Mouse (Mus musculus) adrenal gland (tissue): ENCODE results near the gene Prex1.

Source experiments
- intact Hi-C: fragments of 180-260 bp; cut with DNase I; formaldehyde crosslinking; loops from one replicate; pipeline ENCODE4 v1.15.1; 2025

Gene Prex1

DNA sequence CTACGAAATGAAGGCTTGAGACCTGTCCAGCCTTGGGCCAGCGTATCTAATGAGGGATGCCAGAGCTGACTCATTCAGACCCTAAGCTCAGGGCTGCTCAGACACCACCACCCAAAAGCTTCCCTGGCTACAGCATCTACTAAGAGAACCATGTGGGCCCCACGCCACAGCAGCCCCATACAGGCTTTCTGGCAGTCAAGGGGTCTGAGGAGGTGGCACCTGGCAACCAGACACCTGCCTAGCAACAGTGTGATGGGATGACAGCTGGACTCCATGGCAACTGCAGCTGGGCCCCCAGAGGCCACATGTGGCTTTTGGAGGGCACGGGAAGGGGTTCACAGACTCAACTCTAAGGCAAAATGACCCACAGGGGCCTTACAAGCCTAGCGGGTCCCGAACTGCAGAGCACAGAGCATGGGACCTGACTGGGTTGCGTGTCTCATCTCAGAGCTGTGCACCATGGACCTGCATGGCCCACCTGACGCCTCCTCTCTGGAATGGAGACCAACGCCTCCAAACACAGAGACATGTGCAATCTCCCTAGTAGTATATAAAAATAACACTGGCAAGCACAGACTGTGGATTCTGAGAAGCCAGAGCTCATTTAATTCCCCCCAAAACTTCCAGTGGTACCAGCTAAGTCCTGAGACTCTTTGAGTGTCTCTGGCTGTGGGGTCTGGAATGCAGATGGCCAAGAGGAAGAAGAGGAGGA lies 50.2 kb downstream of the Prex1 start:
- intact Hi-C loops: loop anchor here (5.0 kb wide), 1 partner anchor 44 kb away; no protein-coding TSS in a partner anchor

DNA sequence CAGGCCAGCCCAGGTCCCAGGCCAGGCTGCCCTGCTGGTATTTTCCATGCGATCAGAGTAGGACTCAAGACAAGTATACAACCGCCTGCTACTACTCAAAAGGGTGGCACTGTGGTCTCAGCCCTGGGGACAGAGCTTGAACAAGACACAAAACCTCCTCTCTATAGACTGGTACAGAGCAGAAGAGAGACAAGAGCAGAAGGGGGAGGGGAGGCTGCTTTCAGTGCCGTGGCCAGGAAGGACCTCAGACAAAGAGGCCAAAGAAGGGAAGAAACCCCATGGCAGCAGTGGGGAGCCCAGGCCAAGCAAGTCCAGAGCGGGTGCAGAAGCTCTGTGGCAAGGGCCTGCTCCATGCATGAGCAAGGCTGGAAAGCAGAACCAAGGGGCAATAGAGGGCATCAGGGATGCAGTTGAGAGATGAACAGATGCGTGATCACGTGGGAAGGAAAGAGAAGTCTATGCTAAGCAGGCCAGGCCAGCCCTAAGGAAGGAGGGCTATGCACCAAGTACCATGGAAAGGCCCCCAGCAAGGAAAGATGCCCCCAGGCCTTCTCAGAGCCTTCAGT lies 51.0 kb downstream of the Prex1 start:
- intact Hi-C loops: loop anchor here (5.0 kb wide), 1 partner anchor 45 kb away; no protein-coding TSS in a partner anchor

DNA sequence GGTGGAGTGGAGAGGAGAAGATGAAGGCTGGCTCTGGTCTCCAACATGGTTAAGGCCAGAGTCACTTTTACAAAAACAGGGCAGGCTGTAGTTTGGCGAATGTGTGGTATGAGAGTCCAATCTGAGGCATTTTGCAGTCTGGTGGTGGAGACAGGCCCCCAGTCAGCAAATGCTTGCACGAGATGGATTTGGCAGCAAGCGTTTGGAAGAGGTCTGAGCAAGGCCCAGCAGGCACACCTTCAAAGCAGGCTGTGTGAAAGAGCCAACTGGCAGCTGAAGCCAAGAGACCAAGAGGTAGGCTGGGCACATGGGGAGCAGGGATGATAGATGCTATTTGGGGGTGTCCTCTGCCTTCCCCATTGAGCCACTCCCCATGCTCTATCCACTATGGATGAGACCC lies 51.7 kb downstream of the Prex1 start:
- intact Hi-C loops: loop anchor here (5.0 kb wide), 1 partner anchor 45 kb away; no protein-coding TSS in a partner anchor

DNA sequence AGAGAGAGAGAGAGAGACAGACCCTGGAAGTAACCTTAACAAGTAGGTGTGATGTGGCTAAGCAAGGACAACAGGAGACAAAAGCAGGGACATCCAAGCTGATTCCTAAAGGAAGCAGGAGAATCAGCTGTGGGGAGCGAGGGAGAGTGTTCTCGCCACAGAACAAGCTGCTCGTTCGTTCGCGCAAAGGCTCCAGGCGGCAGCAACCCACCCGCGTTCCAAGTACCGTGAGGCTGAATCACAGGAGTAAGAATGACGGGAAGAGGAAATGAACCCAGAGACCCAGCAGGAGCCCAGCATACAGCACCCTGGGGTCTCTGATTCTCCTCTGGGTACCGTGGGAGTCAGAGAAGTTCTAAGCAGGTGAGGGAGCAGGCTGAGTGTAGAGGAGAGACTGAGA lies 52.1 kb downstream of the Prex1 start:
- intact Hi-C loops: loop anchor here (5.0 kb wide), 1 partner anchor 46 kb away; no protein-coding TSS in a partner anchor

DNA sequence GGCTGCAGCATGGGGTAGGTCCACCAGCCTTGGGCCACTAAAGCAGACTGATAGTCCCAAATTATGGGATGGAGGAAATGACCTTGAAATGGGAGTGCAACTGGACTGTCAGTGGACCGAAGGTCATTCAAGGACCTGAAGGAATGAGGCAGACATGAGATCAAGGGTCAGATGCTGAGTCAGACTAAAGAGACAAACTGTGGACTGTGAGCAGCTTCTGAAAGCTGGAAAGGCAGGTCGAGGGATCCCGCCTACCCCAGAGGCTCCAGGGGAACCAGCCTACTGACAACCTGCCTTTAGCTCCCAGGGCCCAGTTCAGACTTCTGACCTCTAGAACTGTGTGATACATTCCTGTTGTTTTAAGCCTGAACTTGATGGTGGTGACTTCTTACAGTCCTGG lies 55.3 kb downstream of the Prex1 start:
- intact Hi-C loops: no loop called here

DNA sequence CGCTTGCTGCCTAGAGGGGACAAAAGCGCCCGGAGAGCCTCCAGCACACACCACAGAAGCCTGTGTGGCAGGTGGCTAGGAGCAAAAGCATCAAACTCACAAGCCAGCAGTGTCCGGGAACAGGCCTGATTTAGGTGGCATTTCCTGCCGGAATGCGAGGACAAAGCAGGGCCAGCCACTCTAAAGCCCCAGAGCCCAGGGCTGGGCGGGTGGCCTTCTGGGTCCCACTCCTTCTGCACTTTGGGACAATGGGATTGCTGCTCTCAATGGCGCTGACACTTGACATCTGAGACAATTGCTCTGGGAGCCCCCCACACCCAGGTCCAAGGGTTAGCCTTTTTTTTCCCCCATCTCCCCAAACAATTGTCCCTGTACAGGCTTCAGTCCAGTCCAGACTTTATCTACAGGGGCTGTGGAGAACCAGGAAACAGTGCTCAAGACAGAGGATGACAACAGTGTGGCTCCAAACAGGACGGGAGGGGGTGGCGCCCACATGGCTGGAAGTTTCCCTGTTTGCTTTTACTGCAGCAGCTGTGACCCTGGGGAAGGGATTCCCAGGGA lies 56.1 kb downstream of the Prex1 start:
- intact Hi-C loops: no loop called here

DNA sequence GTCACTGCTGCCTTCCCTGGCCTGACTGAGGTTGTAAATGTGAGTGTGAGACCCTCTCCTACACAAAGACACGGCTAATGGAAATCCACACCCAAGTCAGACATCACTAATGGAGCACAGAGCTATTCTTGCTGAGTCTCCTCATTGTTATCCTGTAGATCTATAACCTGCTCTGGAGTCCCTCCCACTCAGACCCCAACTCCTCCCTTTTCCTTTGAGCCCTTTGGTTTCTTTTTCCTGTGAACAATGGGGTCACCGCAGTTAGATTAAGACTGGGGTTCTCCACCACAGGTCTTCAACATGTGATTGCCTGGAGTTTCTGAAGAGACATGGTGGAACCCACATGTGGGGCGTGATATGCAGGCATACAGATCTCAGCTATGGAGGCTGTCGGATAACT lies 57.0 kb downstream of the Prex1 start:
- intact Hi-C loops: no loop called here

DNA sequence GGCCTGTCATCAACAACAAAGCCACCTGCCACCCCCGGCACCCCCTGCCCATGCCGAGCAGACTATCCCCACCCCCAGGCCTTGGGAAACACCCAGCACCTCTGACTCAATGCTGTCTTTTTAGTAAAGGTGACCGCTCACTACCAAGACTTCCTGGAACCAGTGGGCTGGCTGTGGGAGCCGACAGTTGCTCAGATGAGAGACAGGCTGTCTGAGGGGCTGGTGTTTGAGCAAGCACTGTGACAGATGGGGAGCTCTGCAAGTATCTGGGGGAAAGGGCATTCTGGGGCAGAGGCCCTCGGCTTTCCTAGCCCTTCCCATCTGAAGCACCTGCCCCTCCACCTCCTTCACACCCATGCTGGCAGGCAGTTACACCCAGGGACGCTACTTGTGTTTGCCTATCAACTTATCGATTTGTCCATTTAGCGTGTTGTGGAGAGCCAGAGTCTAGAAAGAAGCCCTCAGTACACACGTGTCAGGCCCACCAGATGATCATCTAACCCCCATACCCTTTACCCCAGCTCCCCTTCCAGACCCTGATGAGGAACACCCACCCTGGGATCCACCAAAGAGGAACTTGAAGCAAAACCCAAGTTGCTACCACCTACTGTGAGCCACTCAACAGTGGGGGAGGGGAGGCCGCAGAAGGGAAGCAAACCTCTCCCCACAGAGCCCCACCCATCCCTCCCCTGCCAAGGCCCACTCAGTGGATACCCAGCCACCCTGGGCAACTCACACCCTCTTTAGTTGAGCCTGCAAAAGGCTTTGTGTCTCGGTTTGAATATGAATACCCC lies 57.7 kb downstream of the Prex1 start:
- intact Hi-C loops: no loop called here

DNA sequence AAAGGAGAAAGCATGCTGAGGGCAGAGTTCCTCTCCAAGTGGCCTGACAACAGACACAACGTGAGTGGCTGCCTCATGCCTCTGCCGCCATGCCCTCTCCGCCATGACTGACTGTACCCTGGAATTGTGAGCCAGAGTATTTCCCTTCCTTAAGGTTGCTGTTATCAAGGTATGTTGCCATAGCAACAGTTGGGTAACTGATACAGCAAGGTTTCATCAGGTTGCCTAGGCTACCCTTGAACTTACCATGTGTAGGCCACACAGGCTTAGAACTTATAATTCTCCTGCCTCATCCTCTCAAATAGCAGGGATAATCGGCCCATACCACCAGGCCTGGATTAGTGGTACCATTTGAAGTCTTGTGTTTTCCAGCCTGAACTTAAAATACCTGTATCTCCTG lies 58.3 kb downstream of the Prex1 start:
- intact Hi-C loops: no loop called here

DNA sequence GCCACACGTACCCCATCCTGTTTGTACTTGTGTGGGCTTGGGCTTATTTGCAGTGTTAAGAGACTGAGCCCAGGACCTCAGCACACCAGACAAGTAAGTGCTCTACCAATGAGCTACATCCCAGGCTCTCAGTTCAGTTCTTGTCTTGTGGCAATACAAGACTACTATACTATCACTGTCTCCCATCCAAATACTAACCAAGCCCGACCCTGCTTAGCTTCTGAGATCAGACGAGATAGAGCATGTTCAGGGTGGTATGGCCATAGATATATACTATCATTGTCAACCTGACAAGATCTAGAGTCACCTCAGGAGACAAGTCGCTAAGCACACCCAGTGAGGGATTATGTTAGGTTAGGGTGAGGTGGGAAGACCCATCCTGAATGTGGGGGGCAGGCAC lies 58.8 kb downstream of the Prex1 start:
- intact Hi-C loops: no loop called here

DNA sequence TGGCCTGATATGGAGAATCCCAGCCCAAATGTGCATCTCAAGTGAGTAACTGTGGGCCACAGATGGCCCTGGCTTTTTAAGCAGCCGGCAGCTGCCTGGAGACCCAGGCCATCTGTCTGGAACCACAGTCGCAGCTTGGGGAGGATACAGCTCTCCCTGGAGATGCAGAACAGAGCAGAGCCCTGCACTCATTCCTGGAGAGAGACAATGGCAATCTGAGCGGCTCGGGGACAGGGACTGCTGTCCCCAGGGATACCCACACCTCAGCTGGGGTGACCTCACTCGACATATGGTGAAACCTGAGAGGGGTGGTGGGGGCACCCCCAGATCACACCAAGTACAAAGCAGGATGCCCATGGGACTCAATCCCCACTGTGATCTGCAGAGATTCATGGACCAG lies 60.1 kb downstream of the Prex1 start:
- intact Hi-C loops: no loop called here

DNA sequence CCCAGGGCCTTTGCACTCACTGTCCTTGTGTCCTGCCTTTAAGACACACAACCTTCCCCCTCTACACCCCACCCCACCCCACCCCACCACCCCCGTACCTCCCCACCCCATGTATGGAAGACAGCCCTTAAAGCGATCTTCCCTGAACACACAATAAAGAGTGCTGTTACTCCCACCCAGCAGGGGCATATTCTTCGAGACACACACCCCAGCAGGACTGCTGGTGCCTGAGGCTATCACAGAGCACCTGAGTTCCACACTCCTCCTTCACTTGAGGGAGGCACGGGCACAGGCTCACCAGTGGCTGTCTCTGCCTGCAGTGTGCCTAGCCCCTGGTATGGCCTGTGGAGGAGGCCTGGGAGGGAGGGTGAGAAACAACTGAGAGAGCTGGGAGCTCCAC lies 61.0 kb downstream of the Prex1 start:
- intact Hi-C loops: no loop called here

DNA sequence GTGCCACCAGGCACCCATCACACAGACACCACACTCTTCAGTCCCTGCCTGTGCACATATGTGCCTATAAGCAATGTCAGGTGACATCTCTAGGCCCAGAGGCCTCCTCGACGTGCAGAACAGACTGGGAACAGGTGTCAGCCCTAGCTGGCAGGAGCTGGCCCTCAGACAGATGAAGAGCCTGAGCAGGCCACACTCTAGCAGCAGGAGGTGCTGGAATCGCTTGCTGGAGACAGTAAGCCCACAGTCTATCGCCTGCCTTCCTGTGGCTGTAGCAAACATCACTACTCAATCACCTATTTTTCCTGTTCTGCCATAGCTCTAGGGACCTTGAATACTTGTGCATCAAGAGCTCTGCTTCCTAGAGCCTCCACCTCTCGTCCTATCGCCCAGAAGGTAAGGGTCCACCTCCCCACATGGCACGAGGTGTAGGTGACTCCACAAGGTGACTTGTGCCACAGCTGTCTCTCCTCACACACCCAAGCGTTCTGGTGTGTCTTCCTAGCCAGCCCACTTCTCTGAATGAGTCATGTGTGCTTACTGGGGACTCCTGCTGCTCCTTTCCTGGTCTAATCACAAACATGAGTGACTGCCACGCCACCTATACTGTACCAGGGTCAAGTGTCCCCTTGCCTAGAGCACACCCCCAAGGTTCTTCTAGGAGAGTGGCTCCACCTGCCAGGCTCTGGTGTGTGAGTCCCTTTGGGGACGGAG lies 62.2 kb downstream of the Prex1 start:
- intact Hi-C loops: no loop called here

DNA sequence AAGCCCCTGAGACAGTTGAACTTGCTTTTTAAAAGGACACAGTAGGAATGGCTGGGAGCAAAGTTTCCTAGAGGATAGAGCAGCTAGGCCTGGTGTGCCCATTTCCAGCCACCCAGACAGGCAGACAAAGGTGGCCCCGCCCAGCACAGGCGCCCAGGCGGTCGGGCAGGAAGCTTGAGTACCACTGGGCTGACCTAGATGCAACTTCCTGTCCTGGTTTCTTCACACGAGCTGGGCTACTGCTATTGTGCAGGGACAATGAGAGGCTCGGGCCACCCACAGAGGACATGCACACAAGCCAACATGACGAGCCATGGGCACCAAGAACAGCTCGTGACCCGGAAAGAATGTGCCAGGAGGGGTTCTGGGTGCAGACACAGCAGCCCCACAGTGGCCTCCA lies 63.2 kb downstream of the Prex1 start:
- intact Hi-C loops: no loop called here

DNA sequence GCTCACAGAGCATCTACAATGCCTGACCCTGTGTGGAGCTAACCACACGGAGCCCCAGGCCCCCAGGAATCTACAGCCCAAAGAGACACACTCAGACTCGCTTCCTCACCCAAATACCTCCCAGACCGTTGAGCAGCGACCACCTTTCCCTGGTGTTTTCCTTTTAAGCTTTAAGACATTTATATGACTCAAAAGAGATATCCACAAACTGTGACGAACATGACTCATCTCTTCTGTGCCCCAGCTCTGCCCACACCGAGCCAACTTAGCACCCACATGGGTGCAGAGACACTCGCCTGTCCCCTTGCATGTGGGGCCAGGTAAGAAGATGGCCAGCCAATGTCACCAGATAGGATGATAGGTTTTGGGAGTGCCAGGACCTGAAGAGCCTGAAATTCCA lies 66.4 kb downstream of the Prex1 start:
- intact Hi-C loops: no loop called here

DNA sequence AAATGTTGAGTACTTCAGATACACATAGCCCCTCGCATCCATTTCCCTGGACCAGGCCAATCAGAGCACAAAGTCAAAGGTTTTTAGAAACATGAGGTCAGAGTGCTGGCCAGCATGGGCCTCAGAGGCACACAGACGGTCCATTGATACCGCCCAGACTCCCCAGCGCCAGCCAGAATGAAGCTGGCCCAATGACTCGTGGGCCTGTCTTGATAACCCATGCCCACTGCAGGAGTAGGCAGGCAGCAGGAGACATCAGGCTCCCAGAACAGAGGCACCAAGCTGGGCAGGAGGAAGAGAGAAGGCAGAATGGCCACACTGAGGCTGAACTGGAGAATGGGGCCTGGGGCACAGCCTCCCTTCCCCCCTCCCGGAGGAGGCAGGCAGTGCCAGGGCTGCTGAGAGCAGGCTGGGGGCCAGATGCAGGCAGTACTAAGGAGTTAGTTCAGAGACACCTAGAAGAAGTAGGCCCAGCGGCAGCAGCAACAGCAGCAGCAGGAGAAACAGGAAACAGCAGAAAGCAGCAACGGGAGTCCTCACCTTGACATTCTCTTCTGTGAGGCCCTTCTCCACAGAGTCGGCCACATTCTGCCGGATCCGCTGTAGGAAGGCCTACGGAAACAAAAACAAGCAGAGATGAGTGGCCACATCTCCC lies 67.1 kb downstream of the Prex1 start:
- intact Hi-C loops: no loop called here

DNA sequence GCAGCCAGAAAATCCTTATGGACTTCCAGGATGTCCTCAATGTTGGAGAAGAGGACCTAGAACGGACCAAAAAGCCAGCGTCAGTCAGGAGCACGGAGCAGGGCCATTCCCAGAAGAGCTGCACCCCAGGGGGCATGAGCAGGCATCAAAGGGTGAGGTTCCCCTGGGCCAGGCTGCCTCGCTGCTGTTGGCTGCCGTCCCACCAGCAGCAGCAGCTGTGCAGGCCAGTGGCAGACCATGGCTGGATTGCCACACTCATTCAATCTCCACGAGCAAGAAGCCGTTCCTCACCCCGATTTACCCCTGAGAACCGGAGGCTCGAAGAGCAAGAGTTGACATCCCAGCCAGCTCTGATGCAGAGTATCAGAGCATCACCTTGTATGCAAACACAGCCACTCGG lies 68.8 kb downstream of the Prex1 start:
- intact Hi-C loops: no loop called here

DNA sequence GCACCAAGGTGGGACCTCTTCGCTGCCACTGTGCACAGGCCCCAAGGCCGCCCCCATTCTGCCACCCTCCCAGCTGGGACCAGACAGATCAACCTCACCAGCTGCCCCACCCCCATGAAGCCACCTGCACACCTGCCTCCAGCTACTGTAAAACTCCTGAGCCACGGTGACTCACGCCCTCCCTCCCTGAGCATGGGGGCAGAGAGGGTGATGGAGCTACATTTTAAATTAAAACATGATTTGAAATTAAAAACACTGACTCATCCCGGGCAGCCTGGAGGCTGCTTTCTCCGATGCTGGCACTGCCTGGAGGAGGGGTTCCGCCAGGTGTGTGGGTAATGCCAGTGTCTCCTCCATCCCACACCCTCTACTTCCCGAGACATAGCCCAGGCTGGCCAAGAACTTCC lies 71.0 kb downstream of the Prex1 start:
- intact Hi-C loops: no loop called here

DNA sequence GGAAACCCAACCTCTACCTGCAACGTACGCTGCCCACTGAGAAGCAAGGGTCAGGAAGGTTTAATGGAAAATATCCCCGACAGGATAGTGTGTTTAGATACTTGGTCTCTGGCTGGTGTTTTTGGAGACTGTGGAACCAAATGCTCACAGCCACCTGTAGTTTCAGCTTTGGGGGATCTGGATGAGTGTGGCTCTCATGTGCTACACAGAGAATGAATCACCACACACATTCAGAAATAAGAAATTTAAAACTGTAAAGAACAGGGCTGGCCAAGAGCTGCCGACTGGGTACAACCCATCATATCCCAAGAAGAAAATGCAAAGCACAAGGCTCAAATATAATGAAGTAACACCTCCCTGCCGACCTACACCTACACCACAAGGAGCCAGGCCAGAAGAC lies 73.9 kb downstream of the Prex1 start:
- intact Hi-C loops: no loop called here

DNA sequence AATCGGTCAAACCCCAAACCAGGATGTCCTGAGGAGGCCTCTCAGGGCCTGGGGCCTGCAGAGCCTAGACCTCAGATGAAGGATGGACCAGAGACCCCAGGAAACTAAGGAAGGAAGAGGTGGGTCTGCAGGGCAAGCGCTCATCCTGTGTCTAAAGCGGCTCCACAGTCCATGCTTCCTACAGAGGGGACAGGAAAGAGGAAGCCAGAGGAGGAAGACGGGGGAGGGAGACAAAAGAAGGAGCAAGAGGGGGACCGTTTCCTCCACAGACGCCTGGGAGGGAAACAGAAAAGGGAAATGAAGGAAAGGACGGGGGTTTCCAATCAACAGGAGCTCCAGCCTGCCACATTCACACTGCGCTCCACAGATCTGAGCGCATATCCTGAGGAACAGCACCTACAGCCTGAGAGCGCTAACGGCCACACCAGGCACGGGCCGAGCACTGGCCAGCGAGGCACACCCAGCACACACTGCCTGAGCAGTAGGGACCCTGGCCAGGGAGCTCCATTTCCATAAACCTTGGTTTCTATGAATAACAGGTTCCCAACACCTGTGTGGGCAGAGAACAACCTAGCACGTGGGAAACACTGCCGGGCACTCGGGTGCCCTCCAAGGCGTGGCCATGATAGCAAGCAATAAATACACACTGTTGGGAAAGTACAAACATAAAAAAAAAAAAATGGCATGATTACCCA lies 74.5 kb downstream of the Prex1 start:
- intact Hi-C loops: no loop called here
